Mouse (Mus musculus) C2C12 (cell line): ENCODE results near the gene Kbtbd7. TPM values are rescaled to one million over a fixed set of nuclear protein-coding genes. Genes with fewer than 3 reads are reported as not detected.
A peak's percentile ranks its signal among the peaks of the same experiment; 100 is the strongest.

Source experiments
- H3K27me3 ChIP-seq: one replicate; pipeline ENCODE4 v1.6.1; 2011; ENCODE audit not compliant: control insufficient read depth, insufficient read depth, insufficient read length
- H3K36me3 ChIP-seq: one replicate; pipeline ENCODE4 v1.6.1; 2011; ENCODE audit not compliant: control insufficient read depth, insufficient read depth
- H3K4me3 ChIP-seq: one replicate; pipeline ENCODE4 v1.5.1; 2011; ENCODE audit warnings: mild to moderate bottlenecking, control low read depth; ENCODE audit not compliant: poor library complexity, insufficient read depth, severe bottlenecking
- H3K79me2 ChIP-seq: one replicate; pipeline ENCODE4 v1.6.1; 2011; ENCODE audit not compliant: control insufficient read depth, insufficient read depth
- H3K79me3 ChIP-seq: one replicate; pipeline ENCODE4 v1.6.1; 2011; ENCODE audit warnings: low read depth, control low read depth
- H3ac ChIP-seq: one replicate; pipeline ENCODE3; 2011; ENCODE audit warnings: low read depth; ENCODE audit not compliant: control insufficient read depth, insufficient read length
- CEBPB ChIP-seq: IDR thresholded peaks from one replicate; pipeline ENCODE4 v1.6.1; 2011; ENCODE audit warnings: low read depth, mild to moderate bottlenecking, control low read depth, moderate library complexity
- CTCF ChIP-seq: IDR thresholded peaks from one replicate; pipeline ENCODE4 v1.5.1; 2011; ENCODE audit not compliant: control insufficient read depth, insufficient read depth, insufficient read length
- FOSL1 ChIP-seq: IDR thresholded peaks from one replicate; pipeline ENCODE4 v1.8.0; 2011; ENCODE audit warnings: mild to moderate bottlenecking, low read length; ENCODE audit not compliant: poor library complexity, insufficient read depth, severe bottlenecking
- MAX ChIP-seq: IDR thresholded peaks from one replicate; pipeline ENCODE4 v1.6.1; 2011; ENCODE audit warnings: mild to moderate bottlenecking, control low read depth
- MYOD1 ChIP-seq: IDR thresholded peaks from one replicate; pipeline ENCODE4 v1.6.1; 2011; ENCODE audit warnings: low read depth; ENCODE audit not compliant: control insufficient read depth, insufficient read length
- MYOG ChIP-seq: IDR thresholded peaks from one replicate; pipeline ENCODE4 v1.6.1; 2011; ENCODE audit not compliant: control insufficient read depth, insufficient read length; ENCODE audit errors: extremely low read depth
- USF1 ChIP-seq: IDR thresholded peaks from one replicate; pipeline ENCODE4 v1.6.1; 2011; ENCODE audit warnings: low read depth, mild to moderate bottlenecking, control low read depth, moderate library complexity
- polyA plus RNA-seq: library from polyadenylated mRNA; unstranded; fragments of >200 nt; fragmentation: generic; extraction: Trizol; gene quantifications from one replicate; pipeline ENCODE4 v1.2.1, GENCODE M21; 2012; ENCODE audit warnings: missing spikeins

Kbtbd7 gene
- polyA plus RNA-seq, 1 experiment, result 0.78 TPM

GRCm38 (mm10) chr14:79390265-79390926 is 35.9 kb upstream of the Kbtbd7 start, which contains the start of gene Naa16:
TSS of gene Naa16 (minus strand) at chr14:79390778.
- TF ChIP-seq CTCF (peak; percentile 56), CEBPB (no peak), MYOD1 (no peak), USF1 (no peak), MYOG (no peak), MAX (peak; percentile 25), FOSL1 (no peak)

GRCm38 (mm10) chr14:79393289-79393688 is 33.0 kb upstream of the Kbtbd7 start:
- Histone ChIP-seq H3K36me3 (peaks cover 4% of the 10 kb centered on the region), H3K4me3 (no peak overlapping the region), H3K79me3 (peaks cover 17% of the 10 kb centered on the region), H3K27me3 (no peaks in the 10 kb centered on the region), H3ac (no peak overlapping the region), H3K79me2 (peaks cover 21% of the 10 kb centered on the region)
- TF ChIP-seq FOSL1 (no peak), CTCF (no peak), MYOD1 (no peak)

More at GRCm38 (mm10) chr14:79390265-79390926, 35.9 kb upstream of the Kbtbd7 start, which contains the start of gene Naa16:
- H3K79me3 ChIP-seq, result peaks cover 44% of the 10 kb centered on the region
- H3ac ChIP-seq, result peak within 1 kb of the TSS; percentile 88
- peak within 1 kb of the TSS; percentile 84 for H3K4me3 ChIP-seq
- peaks cover 30% of the 10 kb centered on the region for H3K36me3 ChIP-seq
- H3K27me3 ChIP-seq, result no peaks in the 10 kb centered on the region
- peaks cover 50% of the 10 kb centered on the region for H3K79me2 ChIP-seq

GRCm38 (mm10) chr14:79394564-79394963 is 31.7 kb upstream of the Kbtbd7 start:
- no peak overlapping the region for H3K4me3 ChIP-seq
- H3K79me2 ChIP-seq, result peaks cover 8% of the 10 kb centered on the region
- no peaks in the 10 kb centered on the region for H3K27me3 ChIP-seq
- no peak overlapping the region for H3ac ChIP-seq
- no peaks in the 10 kb centered on the region for H3K36me3 ChIP-seq
- TF ChIP-seq USF1 (peak; percentile 32), CTCF (no peak), MYOD1 (no peak), FOSL1 (no peak), MYOG (no peak)
- H3K79me3 ChIP-seq, result peaks cover 5% of the 10 kb centered on the region

GRCm38 (mm10) chr14:79397321-79398122 is 28.8 kb upstream of the Kbtbd7 start, which contains the start of gene Mtrf1:
TSS of gene Mtrf1 (plus strand) at chr14:79397772.
- Histone ChIP-seq H3K27me3 (no peaks in the 10 kb centered on the region), H3K79me2 (no peaks in the 10 kb centered on the region), H3ac (peak within 1 kb of the TSS; percentile 12), H3K4me3 (peak within 1 kb of the TSS; percentile 22), H3K79me3 (no peaks in the 10 kb centered on the region), H3K36me3 (no peaks in the 10 kb centered on the region)
- TF ChIP-seq MAX (peak; percentile 35), CTCF (no peak)

GRCm38 (mm10) chr14:79407641-79408040 is 18.7 kb upstream of the Kbtbd7 start:
- H3K27me3 ChIP-seq, result no peaks in the 10 kb centered on the region
- H3ac ChIP-seq, result no peak overlapping the region
- H3K79me2 ChIP-seq, result no peaks in the 10 kb centered on the region
- TF ChIP-seq MYOG (no peak), CEBPB (no peak), USF1 (no peak), MYOD1 (no peak), FOSL1 (no peak), CTCF (no peak), MAX (no peak)
- H3K79me3 ChIP-seq, result no peaks in the 10 kb centered on the region
- no peaks in the 10 kb centered on the region for H3K36me3 ChIP-seq
- no peak overlapping the region for H3K4me3 ChIP-seq

DNA sequence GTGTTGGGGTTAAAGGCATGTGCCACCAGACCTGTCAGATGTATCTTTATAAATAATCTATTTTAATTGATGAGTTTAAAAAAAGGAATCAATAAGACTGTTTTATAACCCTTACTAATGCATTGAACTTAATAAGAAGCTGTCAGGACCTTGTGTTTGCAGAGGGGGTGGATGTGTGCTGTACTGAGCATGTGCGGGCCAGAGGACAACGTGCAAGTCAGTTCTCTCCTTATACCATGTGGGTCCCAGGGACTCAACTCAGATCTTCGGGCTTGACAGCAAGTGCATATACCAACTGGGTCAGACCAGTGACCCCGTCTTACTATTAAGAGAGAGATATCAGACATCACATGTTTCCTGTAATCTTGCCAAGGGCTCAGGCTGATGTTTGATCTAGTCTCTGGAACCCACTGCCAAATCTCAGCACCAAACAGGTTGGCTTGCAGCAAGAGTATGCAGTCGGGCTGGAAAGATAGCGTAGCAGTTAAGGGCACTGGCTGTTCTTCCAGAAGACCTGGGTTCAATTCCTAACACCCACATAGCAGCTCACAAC is 17.0 kb upstream of the Kbtbd7 start:
- no peaks in the 10 kb centered on the region for H3K27me3 ChIP-seq
- no peaks in the 10 kb centered on the region for H3K79me3 ChIP-seq
- no peak overlapping the region for H3K4me3 ChIP-seq
- no peaks in the 10 kb centered on the region for H3K79me2 ChIP-seq
- no peak for TF ChIP-seq MYOD1
- no peak for TF ChIP-seq CTCF
- TF ChIP-seq FOSL1, result no peak
- no peak for TF ChIP-seq USF1
- no peak for TF ChIP-seq MYOG
- TF ChIP-seq MAX, result no peak
- no peak for TF ChIP-seq CEBPB
- H3K36me3 ChIP-seq, result no peaks in the 10 kb centered on the region
- H3ac ChIP-seq, result no peak overlapping the region
